Mouse (Mus musculus): ENCODE data around the gene 7530416G11Rik. TPM values are rescaled to one million over a fixed set of nuclear protein-coding genes. Genes with fewer than 3 reads are reported as not detected.

Gene 7530416G11Rik
- polyA plus RNA-seq (2015; fragmentation: Nextera tagmentation; extraction: Ambion mirVana): not detected in 2 replicates

DNA sequence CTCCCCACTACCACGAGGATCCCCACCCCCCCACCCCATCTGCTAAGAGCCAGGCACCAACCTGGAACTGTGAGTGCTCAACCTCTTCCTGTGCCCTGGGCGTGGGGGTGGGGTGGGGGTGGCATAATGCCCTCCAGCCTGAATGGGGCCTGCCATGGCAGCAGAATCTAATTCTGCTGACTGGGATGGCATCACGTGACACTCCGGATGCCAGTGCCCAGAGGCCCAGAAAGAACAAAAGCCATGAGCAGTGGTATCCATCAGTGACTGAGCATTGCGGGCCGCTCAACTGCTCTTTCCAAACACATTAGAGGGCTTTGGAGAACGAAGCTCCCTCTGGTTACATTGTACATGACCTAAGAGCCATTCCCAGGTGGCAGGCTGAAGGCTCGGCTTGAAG is at the start of gene 7530416G11Rik:
Gene 7530416G11Rik, minus strand, starts transcription at position 101 of the 400 bp plus-strand sequence.

Other genes with a start within 250 kb of the 7530416G11Rik start
- 178 and 186 TPM in 2 replicates for gene Atxn10, start 167.0 kb downstream of the 7530416G11Rik start, polyA plus RNA-seq (2015; fragmentation: Nextera tagmentation; extraction: Ambion mirVana)
- gene Wnt7b, start 79.2 kb upstream of the 7530416G11Rik start, polyA plus RNA-seq (2015; fragmentation: Nextera tagmentation; extraction: Ambion mirVana): 13.3 and 16.1 TPM in 2 replicates
- 4.0 and 4.1 TPM in 2 replicates for gene Ppara, start 231.8 kb upstream of the 7530416G11Rik start, polyA plus RNA-seq (2015; fragmentation: Nextera tagmentation; extraction: Ambion mirVana)

All from urinary bladder, postnatal 0 days (tissue).